8 mouse cellular contexts compared by ENCODE assay signal in genomic region chr9:50344868-50345267, GRCm38 (mm10). TPM values are rescaled to one million over a fixed set of nuclear protein-coding genes. Genes with fewer than 3 reads are reported as not detected.
DNase-seq lines count a peak whose midpoint lies in the region; ATAC-seq and TF ChIP-seq lines count a peak whose summit lies in the region.

Rpl10-ps3 (minus strand) TSS chr9:50344968.

- 98% methylated on average over 11 of the region's 13 CpGs for WGBS in midbrain, embryonic 13.5 days

- DNase-seq in layer of hippocampus, adult 2 months (ENCODE audit: low spot score in 2 of 2): no peak
- no peak for DNase-seq in layer of hippocampus, adult 9-11 months
- DNase-seq in heart, adult 8-10 months (ENCODE audit: low spot score): no peak
- no peak for DNase-seq in layer of hippocampus, postnatal 14 days (ENCODE audit: low spot score in 2 of 2)
- DNase-seq in cerebellum, adult 9-11 months: no peak
- no peak for DNase-seq in spleen, adult 12 weeks (ENCODE audit: low spot score)

- no peaks in the 10 kb centered on the region for H3K36me3 ChIP-seq in midbrain, embryonic 13.5 days

- no peak for ATAC-seq in midbrain, embryonic 13.5 days

- no peaks in the 10 kb centered on the region for H3K27me3 ChIP-seq in midbrain, embryonic 13.5 days

- H3K27ac ChIP-seq in layer of hippocampus, adult 2 months: no peak within 1 kb of the TSS
- no peak within 1 kb of the TSS for H3K27ac ChIP-seq in brown adipose tissue, adult 24 weeks (replicated peaks; ENCODE audit: low read depth, low read length)
- no peak within 1 kb of the TSS for H3K27ac ChIP-seq in midbrain, embryonic 13.5 days

- H3K9ac ChIP-seq in midbrain, embryonic 13.5 days (replicated peaks): no peak within 1 kb of the TSS

- no peaks in the 10 kb centered on the region for H3K4me1 ChIP-seq in brown adipose tissue, adult 24 weeks (ENCODE audit: control insufficient read depth, insufficient read depth, insufficient read length, low read length)
- no peaks in the 10 kb centered on the region for H3K4me1 ChIP-seq in midbrain, embryonic 13.5 days (replicated peaks)

- H3K9me3 ChIP-seq in midbrain, embryonic 13.5 days: no peaks in the 10 kb centered on the region

- no peak for TF ChIP-seq CTCF in layer of hippocampus, adult 2 months (conservative IDR thresholded peaks at IDR 0.05)

- H3K4me3 ChIP-seq in layer of hippocampus, adult 2 months: no peak within 1 kb of the TSS
- H3K4me3 ChIP-seq in brown adipose tissue, adult 24 weeks (ENCODE audit: insufficient read depth, low read depth, low read length): no peak within 1 kb of the TSS
- H3K4me3 ChIP-seq in midbrain, embryonic 13.5 days (replicated peaks): no peak within 1 kb of the TSS

- no peak within 1 kb of the TSS for H3K4me2 ChIP-seq in midbrain, embryonic 13.5 days (replicated peaks)

RNA-seq across cellular contexts. Expression of gene Rpl10-ps3, which starts in this region (rescaled TPM):
- total RNA-seq in layer of hippocampus, adult 2 months (2021): 100 to 1,000 TPM; 398 TPM
- polyA plus RNA-seq in brown adipose tissue, adult 24 weeks (2012; ENCODE audit: insufficient read depth, insufficient read length, missing spikeins): 650 and 899 TPM in 2 replicates
- total RNA-seq in heart, adult 8-10 months (2022): 100 to 1,000 TPM; 421 to 573 (median 516) TPM
- 100 to 1,000 TPM; 337 to 345 TPM for total RNA-seq in layer of hippocampus, postnatal 14 days (2021)
- 124 and 143 TPM in 2 replicates for polyA plus RNA-seq in midbrain, embryonic 13.5 days (2015; fragmentation: Nextera tagmentation; extraction: Ambion mirVana)
